Mouse (Mus musculus): ENCODE data around the gene Ikzf1. TPM values are rescaled to one million over a fixed set of nuclear protein-coding genes. Genes with fewer than 3 reads are reported as not detected.

The Ikzf1 gene
- total RNA-seq, 2 experiments from 2014 or later = 0.28 to 0.47 TPM

- DNase-seq = no peak
- intact Hi-C loops (cut with DNase I) = no loop called here
- TF ChIP-seq CTCF (IDR thresholded peaks at IDR 0.05) = no peak
- H3K27ac ChIP-seq = no peak overlapping the region
- no peak overlapping the region for H3K4me3 ChIP-seq
These were observed 8.6 kb downstream of the Ikzf1 start for GRCm38 (mm10) chr11:11693446-11693845.

- no peak for TF ChIP-seq CTCF (IDR thresholded peaks at IDR 0.05)
- no peak for DNase-seq
- intact Hi-C loops (cut with DNase I) = no loop called here
- no peak overlapping the region for H3K27ac ChIP-seq
- H3K4me3 ChIP-seq = no peak overlapping the region
These were observed 9.3 kb downstream of the Ikzf1 start for GRCm38 (mm10) chr11:11694072-11694471.

GRCm38 (mm10) chr11:11694472-11695177 is 9.8 kb downstream of the Ikzf1 start:
- intact Hi-C loops (cut with DNase I) = no loop called here
- no peak for TF ChIP-seq CTCF (IDR thresholded peaks at IDR 0.05)
- no peak for DNase-seq

GRCm38 (mm10) chr11:11695211-11695887 is 10.5 kb downstream of the Ikzf1 start:
- no peak for TF ChIP-seq CTCF (IDR thresholded peaks at IDR 0.05)
- Histone ChIP-seq H3K27ac (no peak overlapping the region), H3K4me3 (no peak overlapping the region)
- DNase-seq = no peak
- intact Hi-C loops (cut with DNase I) = no loop called here

More at GRCm38 (mm10) chr11:11694472-11695177, 9.8 kb downstream of the Ikzf1 start:
- Histone ChIP-seq H3K27ac (no peak overlapping the region), H3K4me3 (no peak overlapping the region)

GRCm38 (mm10) chr11:11695907-11696306 is 11.1 kb downstream of the Ikzf1 start:
- no peak overlapping the region for H3K27ac ChIP-seq
- no peak for TF ChIP-seq CTCF (IDR thresholded peaks at IDR 0.05)
- no peak for DNase-seq
- H3K4me3 ChIP-seq = no peak overlapping the region
- intact Hi-C loops (cut with DNase I) = no loop called here

- no peak overlapping the region for H3K27ac ChIP-seq
- DNase-seq = no peak
- H3K4me3 ChIP-seq = no peak overlapping the region
- no peak for TF ChIP-seq CTCF (IDR thresholded peaks at IDR 0.05)
- intact Hi-C loops (cut with DNase I) = no loop called here
These were observed 12.0 kb downstream of the Ikzf1 start for GRCm38 (mm10) chr11:11696814-11697213.

- Histone ChIP-seq H3K4me3 (no peak overlapping the region), H3K27ac (no peak overlapping the region)
- no peak for TF ChIP-seq CTCF (IDR thresholded peaks at IDR 0.05)
- DNase-seq = no peak
- intact Hi-C loops (cut with DNase I) = no loop called here
These were observed 16.6 kb downstream of the Ikzf1 start for GRCm38 (mm10) chr11:11701378-11701777.

- Histone ChIP-seq H3K27ac (no peak overlapping the region), H3K4me3 (no peak overlapping the region)
- no peak for DNase-seq
- intact Hi-C loops (cut with DNase I) = no loop called here
- TF ChIP-seq CTCF (IDR thresholded peaks at IDR 0.05) = no peak
These were observed 19.0 kb downstream of the Ikzf1 start for GRCm38 (mm10) chr11:11703776-11704175.

- no peak for DNase-seq
- intact Hi-C loops (cut with DNase I) = no loop called here
- TF ChIP-seq CTCF (IDR thresholded peaks at IDR 0.05) = no peak
- no peak overlapping the region for H3K27ac ChIP-seq
- no peak overlapping the region for H3K4me3 ChIP-seq
These were observed 23.4 kb downstream of the Ikzf1 start for GRCm38 (mm10) chr11:11708154-11708719.

- no peak overlapping the region for H3K27ac ChIP-seq
- intact Hi-C loops (cut with DNase I) = no loop called here
- TF ChIP-seq CTCF (IDR thresholded peaks at IDR 0.05) = no peak
- no peak overlapping the region for H3K4me3 ChIP-seq
- DNase-seq = no peak
These were observed 24.5 kb downstream of the Ikzf1 start for GRCm38 (mm10) chr11:11709311-11709710.

GRCm38 (mm10) chr11:11710718-11711117 is 25.9 kb downstream of the Ikzf1 start:
- no peak for TF ChIP-seq CTCF (IDR thresholded peaks at IDR 0.05)
- no peak overlapping the region for H3K27ac ChIP-seq
- DNase-seq = no peak
- no peak overlapping the region for H3K4me3 ChIP-seq
- intact Hi-C loops (cut with DNase I) = no loop called here

GRCm38 (mm10) chr11:11711748-11712147 is 26.9 kb downstream of the Ikzf1 start:
- H3K27ac ChIP-seq = no peak overlapping the region
- intact Hi-C loops (cut with DNase I) = no loop called here
- DNase-seq = no peak
- TF ChIP-seq CTCF (IDR thresholded peaks at IDR 0.05) = no peak
- H3K4me3 ChIP-seq = no peak overlapping the region

GRCm38 (mm10) chr11:11714676-11715075 is 29.9 kb downstream of the Ikzf1 start:
- no peak for DNase-seq
- no peak overlapping the region for H3K27ac ChIP-seq
- TF ChIP-seq CTCF (IDR thresholded peaks at IDR 0.05) = no peak
- H3K4me3 ChIP-seq = no peak overlapping the region
- intact Hi-C loops (cut with DNase I) = no loop called here

Data from gastrocnemius, adult 2 months (tissue).